In genomic region chr5:143621893-143622622, GRCm38 (mm10) we compare ENCODE assay signal across 7 mouse cellular contexts. TPM values are rescaled to one million over a fixed set of nuclear protein-coding genes. Genes with fewer than 3 reads are reported as not detected.
A peak's percentile ranks its signal among the peaks of the same experiment; 100 is the strongest.
DNase-seq lines count a peak whose midpoint lies in the region; ATAC-seq lines count a peak whose summit lies in the region.

Cyth3 (plus strand) TSS chr5:143622447.

- H3K27me3 ChIP-seq in embryonic facial prominence, embryonic 10.5 days (replicated peaks; ENCODE audit: low read depth, poor library complexity, severe bottlenecking) = no peaks in the 10 kb centered on the region; the same call in 1 of the 2 replicates
- no peaks in the 10 kb centered on the region for H3K27me3 ChIP-seq in limb, embryonic 11.5 days (ENCODE audit: control insufficient read depth, insufficient read depth, low read length)
- no peaks in the 10 kb centered on the region for H3K27me3 ChIP-seq in midbrain, embryonic 14.5 days (ENCODE audit: control insufficient read depth, insufficient read depth, low read length)

- no peaks in the 10 kb centered on the region for H3K9me3 ChIP-seq in embryonic facial prominence, embryonic 10.5 days
- no peaks in the 10 kb centered on the region for H3K9me3 ChIP-seq in limb, embryonic 11.5 days (ENCODE audit: control insufficient read depth, low read length)
- no peaks in the 10 kb centered on the region for H3K9me3 ChIP-seq in midbrain, embryonic 14.5 days (ENCODE audit: control insufficient read depth, low read length)

- H3K36me3 ChIP-seq in embryonic facial prominence, embryonic 10.5 days (replicated peaks) = no peaks in the 10 kb centered on the region
- no peaks in the 10 kb centered on the region for H3K36me3 ChIP-seq in limb, embryonic 11.5 days (ENCODE audit: control insufficient read depth, insufficient read depth, low read length)
- no peaks in the 10 kb centered on the region for H3K36me3 ChIP-seq in midbrain, embryonic 14.5 days (ENCODE audit: control insufficient read depth, insufficient read depth, low read length)

- H3K9ac ChIP-seq in limb, embryonic 11.5 days (ENCODE audit: low read length) = peak within 1 kb of the TSS; percentile 81
- peak within 1 kb of the TSS; percentile 77 for H3K9ac ChIP-seq in midbrain, embryonic 14.5 days (replicated peaks; ENCODE audit: low read length)

- peak; percentile 93 for ATAC-seq in granulocyte monocyte progenitor cell, adult 5-6 weeks (replicated peaks; ENCODE audit: poor library complexity, severe bottlenecking)
- ATAC-seq in limb, embryonic 11.5 days (ENCODE audit: insufficient number of reproducible peaks, low FRiP score, low TSS enrichment, low read depth) = peak; percentile 87
- peak; percentile 93 for ATAC-seq in midbrain, embryonic 14.5 days (ENCODE audit: low FRiP score, low TSS enrichment)

- peak; percentile 98 for DNase-seq in adrenal gland, postnatal 10 days
- peak; percentile 96 for DNase-seq in embryonic facial prominence, embryonic 10.5 days (ENCODE audit: low spot score)
- peak; percentile 99 for DNase-seq in kidney, adult 18-20 months
- peak; percentile 97 for DNase-seq in limb, embryonic 11.5 days (ENCODE audit: low spot score)
- DNase-seq in midbrain, embryonic 14.5 days = peak; percentile 96
- peak; percentile 92 to 98 for DNase-seq in spleen, adult 18-20 months

- peaks cover 75% of the 10 kb centered on the region for H3K4me1 ChIP-seq in embryonic facial prominence, embryonic 10.5 days
- H3K4me1 ChIP-seq in limb, embryonic 11.5 days (ENCODE audit: control insufficient read depth, insufficient read depth, low read length) = peaks cover 40% of the 10 kb centered on the region
- H3K4me1 ChIP-seq in midbrain, embryonic 14.5 days (ENCODE audit: control insufficient read depth, insufficient read depth, low read length) = peaks cover 33% of the 10 kb centered on the region; the same call in 1 of the 2 replicates

- peak within 1 kb of the TSS; percentile 95 for H3K27ac ChIP-seq in embryonic facial prominence, embryonic 10.5 days (replicated peaks)
- H3K27ac ChIP-seq in limb, embryonic 11.5 days (replicated peaks; ENCODE audit: low read depth, low read length) = peak within 1 kb of the TSS; percentile 67
- H3K27ac ChIP-seq in midbrain, embryonic 14.5 days (replicated peaks; ENCODE audit: low read depth, low read length) = peak within 1 kb of the TSS; percentile 74

- H3K4me3 ChIP-seq in embryonic facial prominence, embryonic 10.5 days = peak within 1 kb of the TSS; percentile 92
- peak within 1 kb of the TSS; percentile 87 for H3K4me3 ChIP-seq in limb, embryonic 11.5 days (ENCODE audit: low read depth, low read length)
- peak within 1 kb of the TSS; percentile 76 for H3K4me3 ChIP-seq in midbrain, embryonic 14.5 days (replicated peaks; ENCODE audit: low read depth, low read length)

- H3K4me2 ChIP-seq in limb, embryonic 11.5 days (ENCODE audit: low read depth, severe bottlenecking) = peak within 1 kb of the TSS; percentile 80
- H3K4me2 ChIP-seq in midbrain, embryonic 14.5 days (ENCODE audit: low read length) = peak within 1 kb of the TSS; percentile 83

- WGBS in embryonic facial prominence, embryonic 10.5 days = 9% methylated on average over 46 of the region's 46 CpGs
- WGBS in limb, embryonic 11.5 days = 8% methylated on average over 46 of the region's 46 CpGs
- 8% methylated on average over 46 of the region's 46 CpGs for WGBS in midbrain, embryonic 14.5 days

RNA-seq across cellular contexts. Expression of gene Cyth3, which starts in this region (rescaled TPM):
- 100 to 1,000 TPM; 123 to 151 TPM for total RNA-seq in adrenal gland, postnatal 10 days (2021)
- polyA plus RNA-seq in embryonic facial prominence, embryonic 10.5 days (2016; fragmentation: Nextera tagmentation; extraction: Ambion mirVana) = 40.4 and 48.1 TPM in 2 replicates
- total RNA-seq in granulocyte monocyte progenitor cell, adult 5-6 weeks (2014; fragmentation: Nextera tagmentation) = 3.7 and 3.8 TPM in 2 replicates
- total RNA-seq in granulocyte monocyte progenitor cell, adult 5-6 weeks (2017) = 4.4 and 5.1 TPM in 2 replicates
- polyA plus RNA-seq in limb, embryonic 11.5 days (2014; fragmentation: Nextera tagmentation; extraction: Ambion mirVana) = 49.6 and 51.0 TPM in 2 replicates
- polyA plus RNA-seq in midbrain, embryonic 14.5 days (2014; fragmentation: Nextera tagmentation; extraction: Ambion mirVana) = 34.5 and 38.0 TPM in 2 replicates

Comparison
In these comparisons a context has a peak if more than half of its experiments do, and no peak if none do; other contexts are left out.
1. Peak in every context shown above with its lines: DNase-seq, ATAC-seq, H3K4me3 ChIP-seq and H3K27ac ChIP-seq.
2. RNA of gene Cyth3 (total RNA-seq): 123 to 151 TPM in adrenal gland, postnatal 10 days; 3.7 to 5.1 TPM in granulocyte monocyte progenitor cell, adult 5-6 weeks; every median in the first group is over 10 times any median in the second.